Mouse (Mus musculus): Measurements from ENCODE around the gene Znhit6. TPM values are rescaled to one million over a fixed set of nuclear protein-coding genes. Genes with fewer than 3 reads are reported as not detected.

The Znhit6 gene
- total and polyA plus RNA-seq, 3 experiments: 0.58 to 16.0 (median 15.0) TPM

GRCm38 (mm10) chr3:145646009-145646408, 70.0 kb downstream of the Znhit6 start:
- DNase-seq: no peak

- no peak for DNase-seq
These were observed 70.7 kb downstream of the Znhit6 start for GRCm38 (mm10) chr3:145646666-145647065.

GRCm38 (mm10) chr3:145647416-145647815, 71.4 kb downstream of the Znhit6 start:
- DNase-seq: no peak

GRCm38 (mm10) chr3:145648097-145648931, 72.3 kb downstream of the Znhit6 start:
- DNase-seq: no peak

DNA sequence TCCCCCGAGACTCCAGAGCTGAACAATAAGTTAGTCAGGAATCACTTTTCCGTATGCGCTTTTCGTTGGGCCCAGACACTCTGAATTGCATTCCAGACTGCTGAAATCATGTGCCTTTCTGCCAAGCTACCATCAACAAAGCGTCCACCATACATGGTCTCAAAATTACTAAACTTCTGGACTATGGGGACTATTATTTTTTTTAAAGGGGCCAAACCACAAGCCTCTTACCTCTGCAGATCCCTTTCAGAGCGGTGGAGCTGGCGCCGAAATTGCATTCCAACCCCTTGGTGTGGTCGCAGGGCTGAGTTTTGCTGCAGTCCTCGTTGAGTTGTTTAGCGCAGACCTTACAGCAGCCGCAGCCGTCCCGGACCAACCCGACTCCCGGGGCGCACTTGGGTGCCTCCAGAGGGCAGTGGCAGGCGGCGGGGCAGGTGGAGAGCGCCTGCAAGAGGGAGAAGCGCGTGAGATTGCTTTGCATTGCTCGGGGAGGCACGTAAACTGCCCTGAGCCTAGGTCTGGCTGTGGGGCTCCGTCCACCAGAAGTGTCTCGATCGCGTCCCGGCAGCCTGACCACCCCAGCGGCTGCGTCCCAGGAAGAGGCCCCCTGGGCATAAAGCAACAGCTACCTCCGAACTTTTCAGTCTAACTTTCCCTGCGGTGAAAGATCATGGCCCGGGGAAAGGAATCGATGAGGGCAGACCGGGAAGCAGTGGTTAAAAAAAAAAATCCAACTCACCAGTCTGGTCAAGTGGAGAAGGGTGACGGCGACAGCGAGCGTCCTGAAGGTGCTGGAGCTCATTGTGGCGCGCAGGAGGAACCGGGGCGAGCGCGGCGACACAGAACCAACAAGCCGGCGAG, 73.2 kb downstream of the Znhit6 start:
- peak; percentile 83 for DNase-seq

GRCm38 (mm10) chr3:145649852-145650202, 73.8 kb downstream of the Znhit6 start, which contains the start of gene Ccn1:
Ccn1 (minus strand) TSS chr3:145649981.
- DNase-seq: peak; percentile 87

DNA sequence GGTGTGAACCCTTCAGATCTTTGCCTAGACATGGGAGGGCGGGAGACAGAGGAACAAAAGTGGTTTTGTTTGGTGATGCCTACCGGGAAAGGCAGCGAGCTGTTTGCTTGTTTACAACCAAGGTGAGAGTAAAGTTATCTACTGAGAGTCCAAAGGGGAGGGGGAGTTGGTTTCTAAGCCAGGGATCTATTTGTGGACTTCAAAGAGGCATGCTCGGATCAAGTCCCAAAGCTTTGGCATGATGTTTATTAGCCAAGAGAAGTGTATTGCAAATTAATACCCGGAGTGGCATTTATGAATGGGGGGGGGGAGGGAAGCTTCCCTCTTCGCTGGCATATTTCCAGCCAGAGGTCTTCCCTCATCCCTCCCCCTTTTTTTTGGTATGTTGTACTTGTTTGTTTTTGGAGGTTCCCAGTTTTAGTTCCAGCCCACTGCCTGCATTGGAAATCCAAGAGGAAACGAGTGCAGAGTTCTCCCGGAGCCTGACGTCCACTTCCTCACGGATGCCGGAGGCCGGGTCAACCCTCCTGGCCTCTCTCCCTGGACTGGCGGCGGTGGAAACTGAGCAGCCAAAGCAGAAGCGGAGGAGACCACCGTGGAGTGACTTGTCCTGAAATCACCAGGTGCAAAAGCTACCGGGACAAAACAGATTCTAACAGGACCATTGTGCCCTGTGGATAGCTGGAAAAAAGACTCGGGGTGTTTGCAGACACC, 74.5 kb downstream of the Znhit6 start:
- DNase-seq: peak; percentile 67

- DNase-seq: no peak
These were observed 75.3 kb downstream of the Znhit6 start for GRCm38 (mm10) chr3:145651029-145651977.

DNA sequence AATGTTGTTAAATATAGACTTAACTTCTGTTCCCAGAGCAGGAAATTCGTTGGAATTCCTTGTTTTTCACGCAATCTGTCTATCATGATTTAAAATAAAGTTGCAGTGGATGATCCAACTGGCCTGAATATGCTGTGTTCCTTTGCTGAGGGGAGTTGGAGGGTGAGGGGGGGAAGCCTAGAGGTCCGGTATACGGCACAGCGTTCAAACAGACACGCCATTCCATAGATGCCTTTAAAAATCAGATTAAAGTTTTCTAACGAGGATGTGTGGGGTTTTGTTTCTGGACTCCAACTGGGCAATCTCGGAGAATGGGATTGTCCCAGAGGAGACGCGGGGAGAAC, 75.9 kb downstream of the Znhit6 start:
- DNase-seq: no peak

DNA sequence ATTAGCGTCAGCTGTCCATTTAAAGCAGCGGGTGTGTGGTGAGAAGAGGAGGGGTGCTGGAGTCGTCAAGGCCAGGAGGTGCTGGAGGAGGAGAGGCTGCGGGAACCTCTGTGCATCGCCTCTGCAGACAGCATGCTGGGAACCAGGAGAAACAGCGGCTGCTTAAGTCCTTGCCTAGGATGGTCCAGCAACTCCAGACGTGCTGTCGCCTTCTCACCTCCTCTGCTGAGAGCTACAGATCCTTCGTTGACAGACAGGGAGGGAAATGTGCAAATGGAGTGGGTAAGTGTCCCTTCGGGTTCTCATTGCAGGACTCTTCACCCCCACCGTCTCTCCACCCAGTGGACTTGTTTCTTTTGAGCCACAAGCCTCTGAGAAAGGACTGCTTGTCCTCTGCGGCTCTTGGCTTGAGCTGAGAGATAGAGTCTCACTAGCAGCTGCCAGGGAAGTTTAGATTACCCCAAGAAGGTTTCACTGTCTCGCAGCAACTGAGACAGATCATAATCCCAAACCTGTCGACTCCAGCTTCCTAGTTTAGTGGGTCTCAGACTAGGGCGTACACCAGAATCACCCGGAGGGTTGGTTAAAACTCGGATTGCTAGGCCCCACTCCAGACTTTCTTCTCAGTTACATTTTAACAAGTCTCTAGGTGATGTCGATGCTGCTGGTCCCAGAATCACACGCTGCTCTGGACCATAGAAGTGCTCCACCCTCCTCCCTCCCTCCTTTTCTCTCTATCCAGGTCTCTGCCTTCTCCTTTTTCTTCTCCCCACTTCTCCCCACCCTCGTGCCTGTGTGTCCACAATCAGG, 76.5 kb downstream of the Znhit6 start:
- DNase-seq: no peak

- DNase-seq: peak; percentile 87
These were observed 77.4 kb downstream of the Znhit6 start for GRCm38 (mm10) chr3:145653191-145653940.

- no peak for DNase-seq
These were observed 78.0 kb downstream of the Znhit6 start for GRCm38 (mm10) chr3:145654028-145654427.

Other genes starting within 250 kb of the Znhit6 start
- gene Ccn1, start 73.8 kb downstream of the Znhit6 start, total RNA-seq (2021): 10 to 100 TPM; 13.5 to 24.3 TPM
- gene Ccn1, start 73.8 kb downstream of the Znhit6 start, polyA plus RNA-seq (2012; rRNA removed): 12.4 and 14.7 TPM in 2 replicates
- gene Ddah1, start 182.5 kb downstream of the Znhit6 start, total RNA-seq (2021): 1 to 10 TPM; 1.8 to 3.6 TPM
- gene Ddah1, start 182.5 kb downstream of the Znhit6 start, polyA plus RNA-seq (2012; rRNA removed): 1.1 and 1.5 TPM in 2 replicates

All from adrenal gland, adult 2 months (tissue).